Mouse (Mus musculus) adrenal gland, postnatal 14 days (tissue): Measurements from ENCODE around the gene Dcaf15. TPM values are rescaled to one million over a fixed set of nuclear protein-coding genes. Genes with fewer than 3 reads are reported as not detected.

Source experiments
- DNase-seq: peaks from one replicate; pipeline ENCODE4 v3.0.0; 2021; ENCODE audit warnings: mixed read lengths
- microRNA-seq, 2 experiments: library from miRNA; unstranded; fragments of <30 nt; microRNA quantifications; one replicate each; pipeline ENCODE4 v1.2.0; 2021
- total RNA-seq: library from RNA; stranded (reverse); gene quantifications from 2 replicates; pipeline ENCODE4 v1.2.3, GENCODE M21; 2021

Dcaf15 gene
- total RNA-seq, 1 experiment from 2014 or later = 16.5 TPM

GRCm38 (mm10) chr8:84066291-84066930, 38.2 kb downstream of the Dcaf15 start, which contains the start of gene Rfx1:
Gene Rfx1, plus strand, starts transcription at chr8:84066834.
- peak; percentile 99 for DNase-seq

GRCm38 (mm10) chr8:84065457-84066072, 39.0 kb downstream of the Dcaf15 start:
- DNase-seq = no peak

GRCm38 (mm10) chr8:84065037-84065436, 39.5 kb downstream of the Dcaf15 start, which contains the start of gene Gm10643:
Gene Gm10643, minus strand, starts transcription at chr8:84065137.
- DNase-seq = no peak

- peak; percentile 41 for DNase-seq
Measured at GRCm38 (mm10) chr8:84063861-84064610, 40.5 kb downstream of the Dcaf15 start.

- DNase-seq = no peak
Measured at GRCm38 (mm10) chr8:84060245-84060644, 44.3 kb downstream of the Dcaf15 start.

GRCm38 (mm10) chr8:84059226-84059625, 45.3 kb downstream of the Dcaf15 start:
- no peak for DNase-seq

- DNase-seq = no peak
Measured at GRCm38 (mm10) chr8:84057827-84058226, 46.7 kb downstream of the Dcaf15 start.

GRCm38 (mm10) chr8:84053229-84053628, 51.3 kb downstream of the Dcaf15 start:
- no peak for DNase-seq

GRCm38 (mm10) chr8:84052746-84053145, 51.8 kb downstream of the Dcaf15 start:
- no peak for DNase-seq

- no peak for DNase-seq
Measured at GRCm38 (mm10) chr8:84048171-84048570, 56.4 kb downstream of the Dcaf15 start.

Small RNA genes within 50 kb of the gene (microRNA-seq; reads per million reads assigned to microRNA genes)
- gene Mir709 = 0 reads per million in 2 experiments

Other genes starting within 250 kb of the Dcaf15 start
- 63.1 and 64.1 TPM in 2 replicates for gene Adgrl1, start 204.7 kb downstream of the Dcaf15 start, total RNA-seq
- gene Gm10644, start 149.6 kb downstream of the Dcaf15 start, total RNA-seq = 1.1 and 1.4 TPM in 2 replicates
- 9.7 and 10.7 TPM in 2 replicates for gene Asf1b, start 149.3 kb downstream of the Dcaf15 start, total RNA-seq
- 251 and 300 TPM in 2 replicates for gene Prkaca, start 131.8 kb downstream of the Dcaf15 start, total RNA-seq
- 37.0 and 42.5 TPM in 2 replicates for gene Samd1, start 107.1 kb downstream of the Dcaf15 start, total RNA-seq
- 0.56 and 0.83 TPM in 2 replicates for gene 1700067K01Rik, start 103.3 kb downstream of the Dcaf15 start, total RNA-seq
- not detected in 2 replicates for gene 2210011C24Rik, start 92.6 kb downstream of the Dcaf15 start, total RNA-seq
- 0.38 and 0.52 TPM in 2 replicates for gene Palm3, start 83.3 kb downstream of the Dcaf15 start, total RNA-seq
- gene Il27ra, start 62.2 kb downstream of the Dcaf15 start, total RNA-seq = 2.3 and 12.2 TPM in 2 replicates
- 0.64 TPM in 1 of 2 replicates, not detected in the other for gene Rln3, start 59.8 kb downstream of the Dcaf15 start, total RNA-seq
- 2.9 and 3.0 TPM in 2 replicates for gene Gm10643, start 39.6 kb downstream of the Dcaf15 start, total RNA-seq
- 15.2 and 17.3 TPM in 2 replicates for gene Rfx1, start 37.9 kb downstream of the Dcaf15 start, total RNA-seq
- 0.44 and 1.1 TPM in 2 replicates for gene Podnl1, start 21.2 kb upstream of the Dcaf15 start, total RNA-seq
- 23.8 and 31.0 TPM in 2 replicates for gene Cc2d1a, start 43.2 kb upstream of the Dcaf15 start, total RNA-seq
- gene 4930432K21Rik, start 43.3 kb upstream of the Dcaf15 start, total RNA-seq = 0.49 and 0.82 TPM in 2 replicates
- gene Nanos3, start 80.4 kb upstream of the Dcaf15 start, total RNA-seq = 0.67 and 1.2 TPM in 2 replicates
- 32.3 and 39.5 TPM in 2 replicates for gene Zswim4, start 132.3 kb upstream of the Dcaf15 start, total RNA-seq
- gene D8Ertd738e, start 145.0 kb upstream of the Dcaf15 start, total RNA-seq = 251 and 255 TPM in 2 replicates
- gene Mri1, start 152.6 kb upstream of the Dcaf15 start, total RNA-seq = 25.0 and 35.5 TPM in 2 replicates
- 17.5 and 22.0 TPM in 2 replicates for gene Ccdc130, start 165.6 kb upstream of the Dcaf15 start, total RNA-seq